8 mouse cellular contexts compared by ENCODE assay signal in genomic region chr15:98880978-98881655, GRCm38 (mm10). TPM values are rescaled to one million over a fixed set of nuclear protein-coding genes. Genes with fewer than 3 reads are reported as not detected.
DNase-seq lines count a peak whose midpoint lies in the region; ATAC-seq lines count a peak whose summit lies in the region.

No protein-coding gene starts in this region.

- peak; percentile 81 to 86 for DNase-seq in urinary bladder, adult 18-20 months (ENCODE audit: low spot score in 2 of 2)
- DNase-seq in urinary bladder, postnatal 10 days (ENCODE audit: low spot score): no peak
- DNase-seq in embryonic facial prominence, embryonic 11.5 days (ENCODE audit: low spot score): peak; percentile 98
- DNase-seq in kidney, adult 18-20 months: peak; percentile 94
- DNase-seq in limb, embryonic 11.5 days (ENCODE audit: low spot score): peak; percentile 95
- DNase-seq in midbrain, embryonic 14.5 days: peak; percentile 97
- peak; percentile 84 to 90 for DNase-seq in spleen, adult 18-20 months

- H3K27me3 ChIP-seq in embryonic facial prominence, embryonic 11.5 days (ENCODE audit: control insufficient read depth, insufficient read depth, low read length): no peaks in the 10 kb centered on the region
- H3K27me3 ChIP-seq in limb, embryonic 11.5 days (ENCODE audit: control insufficient read depth, insufficient read depth, low read length): no peaks in the 10 kb centered on the region
- no peaks in the 10 kb centered on the region for H3K27me3 ChIP-seq in midbrain, embryonic 14.5 days (ENCODE audit: control insufficient read depth, insufficient read depth, low read length)

- ATAC-seq in embryonic facial prominence, embryonic 11.5 days (replicated peaks; ENCODE audit: insufficient number of reproducible peaks, low FRiP score, low TSS enrichment, low read depth): peak; percentile 94
- ATAC-seq in granulocyte monocyte progenitor cell, adult 5-6 weeks (replicated peaks; ENCODE audit: poor library complexity, severe bottlenecking): peak; percentile 94
- peak; percentile 93 for ATAC-seq in limb, embryonic 11.5 days (ENCODE audit: insufficient number of reproducible peaks, low FRiP score, low TSS enrichment, low read depth)
- peak; percentile 97 for ATAC-seq in midbrain, embryonic 14.5 days (ENCODE audit: low FRiP score, low TSS enrichment)

- H3K4me2 ChIP-seq in embryonic facial prominence, embryonic 11.5 days (ENCODE audit: low read depth, low read length): peak overlapping the region; percentile 83
- H3K4me2 ChIP-seq in limb, embryonic 11.5 days (ENCODE audit: low read depth, severe bottlenecking): peak overlapping the region; percentile 82
- peak overlapping the region; percentile 75 for H3K4me2 ChIP-seq in midbrain, embryonic 14.5 days (ENCODE audit: low read length)

- H3K27ac ChIP-seq in embryonic facial prominence, embryonic 11.5 days (replicated peaks; ENCODE audit: low read depth, low read length): peak overlapping the region; percentile 67
- H3K27ac ChIP-seq in limb, embryonic 11.5 days (replicated peaks; ENCODE audit: low read depth, low read length): peak overlapping the region; percentile 61; the same call in 1 of the 2 replicates
- H3K27ac ChIP-seq in midbrain, embryonic 14.5 days (replicated peaks; ENCODE audit: low read depth, low read length): peak overlapping the region; percentile 80

- H3K9ac ChIP-seq in embryonic facial prominence, embryonic 11.5 days (replicated peaks; ENCODE audit: low read length): peak overlapping the region; percentile 71
- peak overlapping the region; percentile 76 for H3K9ac ChIP-seq in limb, embryonic 11.5 days (ENCODE audit: low read length)
- H3K9ac ChIP-seq in midbrain, embryonic 14.5 days (replicated peaks; ENCODE audit: low read length): peak overlapping the region; percentile 61

- H3K4me3 ChIP-seq in embryonic facial prominence, embryonic 11.5 days (ENCODE audit: low read depth, low read length): peak overlapping the region; percentile 70
- H3K4me3 ChIP-seq in limb, embryonic 11.5 days (ENCODE audit: low read depth, low read length): peak overlapping the region; percentile 64
- peak overlapping the region; percentile 63 for H3K4me3 ChIP-seq in midbrain, embryonic 14.5 days (replicated peaks; ENCODE audit: low read depth, low read length)

- no peaks in the 10 kb centered on the region for H3K36me3 ChIP-seq in embryonic facial prominence, embryonic 11.5 days (replicated peaks; ENCODE audit: control insufficient read depth, insufficient read depth, low read depth, low read length)
- H3K36me3 ChIP-seq in limb, embryonic 11.5 days (ENCODE audit: control insufficient read depth, insufficient read depth, low read length): no peaks in the 10 kb centered on the region
- H3K36me3 ChIP-seq in midbrain, embryonic 14.5 days (ENCODE audit: control insufficient read depth, insufficient read depth, low read length): peaks cover 4% of the 10 kb centered on the region

- 1% methylated on average over 48 of the region's 48 CpGs for WGBS in embryonic facial prominence, embryonic 11.5 days
- WGBS in limb, embryonic 11.5 days: 0% methylated on average over 46 of the region's 48 CpGs
- WGBS in midbrain, embryonic 14.5 days: under 1% methylated on average over 48 of the region's 48 CpGs

- no peaks in the 10 kb centered on the region for H3K9me3 ChIP-seq in embryonic facial prominence, embryonic 11.5 days (replicated peaks; ENCODE audit: control insufficient read depth, low read length)
- H3K9me3 ChIP-seq in limb, embryonic 11.5 days (ENCODE audit: control insufficient read depth, low read length): no peaks in the 10 kb centered on the region
- H3K9me3 ChIP-seq in midbrain, embryonic 14.5 days (ENCODE audit: control insufficient read depth, low read length): no peaks in the 10 kb centered on the region

- H3K4me1 ChIP-seq in embryonic facial prominence, embryonic 11.5 days (ENCODE audit: control insufficient read depth, insufficient read depth, low read length): no peaks in the 10 kb centered on the region; the same call in 1 of the 2 replicates
- 0 out of 2 replicates have a peak, but pooled peaks cover 4% of the 10 kb centered on the region for H3K4me1 ChIP-seq in limb, embryonic 11.5 days (ENCODE audit: control insufficient read depth, insufficient read depth, low read length)
- peaks cover 11% of the 10 kb centered on the region for H3K4me1 ChIP-seq in midbrain, embryonic 14.5 days (ENCODE audit: control insufficient read depth, insufficient read depth, low read length)

RNA-seq across cellular contexts. Expression of gene Kmt2d, which starts 10.1 kb away (rescaled TPM):
- 11.6 and 12.0 TPM in 2 replicates for polyA plus RNA-seq in embryonic facial prominence, embryonic 11.5 days (2014; fragmentation: Nextera tagmentation; extraction: Ambion mirVana)
- total RNA-seq in granulocyte monocyte progenitor cell, adult 5-6 weeks (2014; fragmentation: Nextera tagmentation): 59.0 and 81.0 TPM in 2 replicates
- 15.8 and 24.9 TPM in 2 replicates for total RNA-seq in granulocyte monocyte progenitor cell, adult 5-6 weeks (2017)
- 17.6 and 21.6 TPM in 2 replicates for polyA plus RNA-seq in limb, embryonic 11.5 days (2014; fragmentation: Nextera tagmentation; extraction: Ambion mirVana)
- polyA plus RNA-seq in midbrain, embryonic 14.5 days (2014; fragmentation: Nextera tagmentation; extraction: Ambion mirVana): 13.6 and 16.0 TPM in 2 replicates

RNA-seq across cellular contexts. Expression of gene Rhebl1, which starts 13.2 kb away (rescaled TPM):
- 16.7 and 17.0 TPM in 2 replicates for polyA plus RNA-seq in embryonic facial prominence, embryonic 11.5 days (2014; fragmentation: Nextera tagmentation; extraction: Ambion mirVana)
- total RNA-seq in granulocyte monocyte progenitor cell, adult 5-6 weeks (2014; fragmentation: Nextera tagmentation): 14.3 and 25.5 TPM in 2 replicates
- 4.3 and 7.3 TPM in 2 replicates for total RNA-seq in granulocyte monocyte progenitor cell, adult 5-6 weeks (2017)
- polyA plus RNA-seq in limb, embryonic 11.5 days (2014; fragmentation: Nextera tagmentation; extraction: Ambion mirVana): 19.8 and 22.2 TPM in 2 replicates
- 23.7 and 31.9 TPM in 2 replicates for polyA plus RNA-seq in midbrain, embryonic 14.5 days (2014; fragmentation: Nextera tagmentation; extraction: Ambion mirVana)

RNA-seq across cellular contexts. Expression of gene Dhh, which starts 17.2 kb away (rescaled TPM):
- 0.76 and 1.3 TPM in 2 replicates for polyA plus RNA-seq in embryonic facial prominence, embryonic 11.5 days (2014; fragmentation: Nextera tagmentation; extraction: Ambion mirVana)
- not detected in 2 replicates for total RNA-seq in granulocyte monocyte progenitor cell, adult 5-6 weeks (2014; fragmentation: Nextera tagmentation)
- total RNA-seq in granulocyte monocyte progenitor cell, adult 5-6 weeks (2017): not detected in 2 replicates
- polyA plus RNA-seq in limb, embryonic 11.5 days (2014; fragmentation: Nextera tagmentation; extraction: Ambion mirVana): 0.15 and 0.23 TPM in 2 replicates
- polyA plus RNA-seq in midbrain, embryonic 14.5 days (2014; fragmentation: Nextera tagmentation; extraction: Ambion mirVana): 0.36 and 0.57 TPM in 2 replicates

RNA-seq across cellular contexts. Expression of gene Lmbr1l, which starts 36.9 kb away (rescaled TPM):
- polyA plus RNA-seq in embryonic facial prominence, embryonic 11.5 days (2014; fragmentation: Nextera tagmentation; extraction: Ambion mirVana): 3.9 and 7.1 TPM in 2 replicates
- total RNA-seq in granulocyte monocyte progenitor cell, adult 5-6 weeks (2014; fragmentation: Nextera tagmentation): 3.5 and 8.5 TPM in 2 replicates
- total RNA-seq in granulocyte monocyte progenitor cell, adult 5-6 weeks (2017): 7.7 and 11.9 TPM in 2 replicates
- 5.5 and 6.2 TPM in 2 replicates for polyA plus RNA-seq in limb, embryonic 11.5 days (2014; fragmentation: Nextera tagmentation; extraction: Ambion mirVana)
- polyA plus RNA-seq in midbrain, embryonic 14.5 days (2014; fragmentation: Nextera tagmentation; extraction: Ambion mirVana): 11.2 and 19.4 TPM in 2 replicates

RNA-seq across cellular contexts. Expression of gene Prkag1, which starts 49.8 kb away (rescaled TPM):
- 69.8 and 73.1 TPM in 2 replicates for polyA plus RNA-seq in embryonic facial prominence, embryonic 11.5 days (2014; fragmentation: Nextera tagmentation; extraction: Ambion mirVana)
- total RNA-seq in granulocyte monocyte progenitor cell, adult 5-6 weeks (2014; fragmentation: Nextera tagmentation): 34.2 and 63.8 TPM in 2 replicates
- 85.0 and 110 TPM in 2 replicates for total RNA-seq in granulocyte monocyte progenitor cell, adult 5-6 weeks (2017)
- 79.3 and 84.6 TPM in 2 replicates for polyA plus RNA-seq in limb, embryonic 11.5 days (2014; fragmentation: Nextera tagmentation; extraction: Ambion mirVana)
- 56.5 and 72.8 TPM in 2 replicates for polyA plus RNA-seq in midbrain, embryonic 14.5 days (2014; fragmentation: Nextera tagmentation; extraction: Ambion mirVana)
